Mouse (Mus musculus) embryonic fibroblast, embryonic 13.5 days (primary cell): ENCODE results near the gene Exoc4.

Experiments
- CTCF ChIP-seq: IDR thresholded peaks from 2 replicates; pipeline ENCODE4 v1.5.1; 2011; ENCODE audit warnings: mild to moderate bottlenecking, control low read depth, low read length, moderate library complexity, borderline replicate concordance; ENCODE audit not compliant: insufficient read depth
- POLR2A ChIP-seq: IDR thresholded peaks from 2 replicates; pipeline ENCODE4 v1.6.1; 2011; ENCODE audit warnings: low read depth, mild to moderate bottlenecking, control low read depth, low read length, moderate library complexity

DNA sequence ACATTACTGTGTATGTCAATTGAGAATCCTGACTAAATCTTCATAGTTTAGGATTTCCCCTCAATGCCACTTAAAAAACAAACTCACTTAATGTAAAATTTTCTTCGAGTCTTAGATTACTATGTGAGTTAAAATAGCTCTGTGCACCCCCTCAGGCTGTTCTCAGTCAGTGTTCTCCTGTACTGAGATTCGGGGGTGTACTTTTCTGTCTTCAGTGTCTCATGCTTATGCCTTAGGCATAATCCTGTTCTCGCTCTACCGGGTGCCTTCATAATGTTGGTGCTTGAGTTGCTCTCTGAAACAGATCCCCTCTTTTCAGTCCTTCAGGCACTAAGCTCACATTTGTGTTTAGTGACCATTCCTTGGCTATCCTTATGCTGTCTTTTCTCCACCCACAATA lies 253.5 kb downstream of the Exoc4 start:
- no peak for TF ChIP-seq POLR2A
- no peak for TF ChIP-seq CTCF
